Mouse (Mus musculus): ENCODE results near the gene Ccdc58. TPM values are rescaled to one million over a fixed set of nuclear protein-coding genes. Genes with fewer than 3 reads are reported as not detected.
"Not testable (repeated sequence)": the region's sequence is repeated elsewhere in the genome, so short reads cannot be mapped to it uniquely, and the experiment has no call there.

Ccdc58 gene
- total RNA-seq (2021): 10 to 100 TPM; 27.8 to 39.0 TPM
- long read RNA-seq, experiment 1, partial matches to known transcripts: 0 of 5 reads
- long read RNA-seq, experiment 1, other reads (novel, unspliced or antisense): 0 of 5 reads
- long read RNA-seq, experiment 2, transcript Ccdc58-203 (5 exons, 1,073 nt): major isoform, 19 of 23 reads
- long read RNA-seq, experiment 2, partial matches to known transcripts: 0 of 23 reads
- long read RNA-seq, experiment 2, other reads (novel, unspliced or antisense): 4 of 23 reads

- DNase-seq (ENCODE audit: low spot score in 2 of 2): peak; percentile 92 to 93
Measured at GRCm38 (mm10) chr16:36071450-36072379, at the start of gene Ccdc58, which contains the start of gene Fam162a. TSS of gene Ccdc58 (plus strand) at chr16:36071685. TSS of gene Fam162a (minus strand) at chr16:36071594.

- not testable (repeated sequence) for DNase-seq (ENCODE audit: low spot score in 2 of 2)
Measured at GRCm38 (mm10) chr16:36028120-36028519, 43.4 kb upstream of the Ccdc58 start.

GRCm38 (mm10) chr16:36040640-36041624, 30.6 kb upstream of the Ccdc58 start, which contains the start of gene Wdr5b:
TSS of gene Wdr5b (plus strand) at chr16:36041190.
- peak; percentile 75 to 78 for DNase-seq (ENCODE audit: low spot score in 2 of 2)

- DNase-seq (ENCODE audit: low spot score in 2 of 2): no peak
Measured at GRCm38 (mm10) chr16:36041625-36042020, 29.9 kb upstream of the Ccdc58 start.

- DNase-seq (ENCODE audit: low spot score in 2 of 2): no peak
Measured at GRCm38 (mm10) chr16:36043073-36043472, 28.4 kb upstream of the Ccdc58 start.

- DNase-seq (ENCODE audit: low spot score in 2 of 2): no peak
Measured at GRCm38 (mm10) chr16:36043964-36044363, 27.5 kb upstream of the Ccdc58 start.

- no peak for DNase-seq (ENCODE audit: low spot score in 2 of 2)
Measured at GRCm38 (mm10) chr16:36047538-36047937, 23.9 kb upstream of the Ccdc58 start.

GRCm38 (mm10) chr16:36051491-36051890, 20.0 kb upstream of the Ccdc58 start:
- no peak for DNase-seq (ENCODE audit: low spot score in 2 of 2)

GRCm38 (mm10) chr16:36053524-36054275, 17.8 kb upstream of the Ccdc58 start:
- DNase-seq (ENCODE audit: low spot score in 2 of 2): no peak

- DNase-seq (ENCODE audit: low spot score in 2 of 2): no peak
Measured at GRCm38 (mm10) chr16:36054920-36055319, 16.6 kb upstream of the Ccdc58 start.

GRCm38 (mm10) chr16:36056416-36056815, 15.1 kb upstream of the Ccdc58 start:
- DNase-seq (ENCODE audit: low spot score in 2 of 2): peak in 1 of 2 experiments; percentile 19

- DNase-seq (ENCODE audit: low spot score in 2 of 2): no peak
Measured at GRCm38 (mm10) chr16:36057933-36058475, 13.5 kb upstream of the Ccdc58 start.

GRCm38 (mm10) chr16:36062534-36062933, 9.0 kb upstream of the Ccdc58 start:
- not testable (repeated sequence) for DNase-seq (ENCODE audit: low spot score in 2 of 2)

- no peak for DNase-seq (ENCODE audit: low spot score in 2 of 2)
Measured at GRCm38 (mm10) chr16:36063315-36063714, 8.2 kb upstream of the Ccdc58 start.

- DNase-seq (ENCODE audit: low spot score in 2 of 2): no peak
Measured at GRCm38 (mm10) chr16:36064904-36065303, 6.6 kb upstream of the Ccdc58 start.

GRCm38 (mm10) chr16:36067694-36068093, 3.8 kb upstream of the Ccdc58 start:
- no peak for DNase-seq (ENCODE audit: low spot score in 2 of 2)

GRCm38 (mm10) chr16:36068356-36068755, 3.1 kb upstream of the Ccdc58 start:
- no peak for DNase-seq (ENCODE audit: low spot score in 2 of 2)

- DNase-seq (ENCODE audit: low spot score in 2 of 2): no peak
Measured at GRCm38 (mm10) chr16:36069819-36070575, 1.5 kb upstream of the Ccdc58 start.

GRCm38 (mm10) chr16:36071071-36071449, 425 bp upstream of the Ccdc58 start:
- no peak for DNase-seq (ENCODE audit: low spot score in 2 of 2)

Data from adrenal gland, adult 18-20 months (tissue).